Mouse (Mus musculus) liver, embryonic 11.5 days (tissue): ENCODE results near the gene Ell2. TPM values are rescaled to one million over a fixed set of nuclear protein-coding genes. Genes with fewer than 3 reads are reported as not detected.

Source experiments
- ATAC-seq: fragments of 200-750 bp; cut with Nextera tagmentation; replicated peaks from 2 replicates; pipeline ENCODE4 v1.8.0; 2017; ENCODE audit warnings: moderate number of reproducible peaks, mild to moderate bottlenecking, moderate TSS enrichment, moderate library complexity; ENCODE audit not compliant: low FRiP score
- DNase-seq: peaks from one replicate; pipeline ENCODE4 v3.0.0-alpha.2; 2017; ENCODE audit warnings: low spot score
- H3K27ac ChIP-seq: fragments of 300-500 bp; sonication (generic); 2 replicates; pipeline ENCODE4 v1.5.1; 2014; ENCODE audit warnings: mild to moderate bottlenecking, low read depth, low read length, control low read depth
- H3K27me3 ChIP-seq: fragments of 300-500 bp; sonication (generic); replicated peaks from 2 replicates; pipeline ENCODE4 v1.6.1; 2014; ENCODE audit warnings: low read length, mixed read lengths; ENCODE audit not compliant: control insufficient read depth, insufficient read depth
- H3K36me3 ChIP-seq: fragments of 300-500 bp; sonication (generic); 2 replicates; pipeline ENCODE4 v1.6.1; 2014; ENCODE audit warnings: mild to moderate bottlenecking, low read length, moderate library complexity, mixed read lengths; ENCODE audit not compliant: control insufficient read depth, insufficient read depth
- H3K4me1 ChIP-seq: fragments of 300-500 bp; sonication (generic); replicated peaks from 2 replicates; pipeline ENCODE4 v1.6.1; 2014; ENCODE audit warnings: low read length, mixed read lengths; ENCODE audit not compliant: control insufficient read depth, insufficient read depth
- H3K4me2 ChIP-seq: fragments of 300-500 bp; sonication (generic); 2 replicates; pipeline ENCODE4 v1.6.1; 2014; ENCODE audit warnings: mild to moderate bottlenecking, control low read depth, moderate library complexity
- H3K4me3 ChIP-seq: fragments of 300-500 bp; sonication (generic); 2 replicates; pipeline ENCODE4 v1.5.1; 2014; ENCODE audit warnings: low read depth, low read length, control low read depth
- H3K9ac ChIP-seq: fragments of 300-500 bp; sonication (generic); 2 replicates; pipeline ENCODE4 v1.6.1; 2014; ENCODE audit warnings: low read depth, low read length, control low read depth
- H3K9me3 ChIP-seq: fragments of 300-500 bp; sonication (generic); 2 replicates; pipeline ENCODE4 v1.6.1; 2016; ENCODE audit warnings: low read length, inconsistent platforms, mixed read lengths; ENCODE audit not compliant: control insufficient read depth
- WGBS: fragments of 180-500 bp; shearing (Covaris S2); extraction: QIAGEN DNeasy Blood & Tissue Kit; methylation state at CpG from one replicate; pipeline ENCODE4 v1.1.7; 2014; 5-methylcytosine and 5-hydroxymethylcytosine counted together
- polyA plus RNA-seq: library from polyadenylated mRNA; unstranded; fragments of >200 nt; fragmentation: Nextera tagmentation; extraction: Ambion mirVana; gene quantifications from 2 replicates; pipeline ENCODE4 v1.2.1, GENCODE M21; 2014

Ell2 gene
- polyA plus RNA-seq, 1 experiment from 2014 or later, result 40.4 TPM

- no peaks in the 10 kb centered on the region for H3K9me3 ChIP-seq
- H3K9ac ChIP-seq, result no peak overlapping the region
- DNase-seq (no peak), ATAC-seq (no peak)
- H3K36me3 ChIP-seq, result no peaks in the 10 kb centered on the region; the same call in 1 of the 2 replicates
- no peak overlapping the region for H3K4me2 ChIP-seq
- H3K4me1 ChIP-seq, result peaks cover 43% of the 10 kb centered on the region
- no peak overlapping the region for H3K27ac ChIP-seq
- no peaks in the 10 kb centered on the region for H3K27me3 ChIP-seq
- no peak overlapping the region for H3K4me3 ChIP-seq
Observed at GRCm38 (mm10) chr13:75745328-75745727, 38.8 kb downstream of the Ell2 start.

- ATAC-seq, result peak; percentile 70
- Histone ChIP-seq H3K4me3 (no peak overlapping the region), H3K9me3 (no peaks in the 10 kb centered on the region), H3K27me3 (no peaks in the 10 kb centered on the region), H3K4me2 (no peak overlapping the region), H3K36me3 (no peaks in the 10 kb centered on the region; the same call in 1 of the 2 replicates), H3K9ac (0 out of 2 replicates have a peak overlapping the region, but pooled peaks have one; percentile 25), H3K4me1 (peaks cover 30% of the 10 kb centered on the region), H3K27ac (peak overlapping the region; percentile 62; the same call in 1 of the 2 replicates)
- no peak for DNase-seq
- WGBS, result 57% methylated on average over 3 of the region's 3 CpGs
Observed at GRCm38 (mm10) chr13:75747265-75747664, 40.7 kb downstream of the Ell2 start.

DNA sequence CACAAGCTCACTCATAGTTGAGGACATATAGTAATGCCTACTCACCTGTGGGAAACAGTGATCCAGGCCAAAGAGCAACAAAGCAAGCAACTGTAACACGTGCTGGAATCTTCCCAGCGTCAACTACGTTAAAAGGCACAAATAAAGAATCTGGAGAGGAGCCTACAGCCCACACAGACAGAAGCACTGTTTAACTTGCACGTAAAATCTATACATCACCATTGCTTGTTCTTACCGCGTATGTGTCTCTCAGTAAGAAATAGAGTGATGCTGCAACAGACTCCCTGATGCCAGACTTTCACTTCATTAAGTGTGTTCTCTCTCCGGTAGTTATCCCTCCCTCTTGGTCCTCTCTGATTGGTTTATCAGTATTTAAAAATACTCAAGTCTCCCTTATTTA, 42.1 kb downstream of the Ell2 start:
- no peak overlapping the region for H3K9ac ChIP-seq
- H3K36me3 ChIP-seq, result no peaks in the 10 kb centered on the region; the same call in 1 of the 2 replicates
- H3K27ac ChIP-seq, result no peak overlapping the region
- H3K4me3 ChIP-seq, result no peak overlapping the region
- ATAC-seq, result no peak
- DNase-seq, result no peak
- WGBS, result 95% methylated on average over 7 of the region's 7 CpGs
- peaks cover 24% of the 10 kb centered on the region for H3K4me1 ChIP-seq
- no peak overlapping the region for H3K4me2 ChIP-seq
- no peaks in the 10 kb centered on the region for H3K27me3 ChIP-seq
- no peaks in the 10 kb centered on the region for H3K9me3 ChIP-seq

- DNase-seq (no peak), ATAC-seq (no peak)
- no peak overlapping the region for H3K4me2 ChIP-seq
- H3K27me3 ChIP-seq, result no peaks in the 10 kb centered on the region
- H3K4me1 ChIP-seq, result peaks cover 16% of the 10 kb centered on the region
- H3K9me3 ChIP-seq, result no peaks in the 10 kb centered on the region
- no peaks in the 10 kb centered on the region; the same call in 1 of the 2 replicates for H3K36me3 ChIP-seq
- no peak overlapping the region for H3K27ac ChIP-seq
- no peak overlapping the region for H3K4me3 ChIP-seq
- no peak overlapping the region for H3K9ac ChIP-seq
- WGBS, result 92% methylated on average over 2 of the region's 2 CpGs
Observed at GRCm38 (mm10) chr13:75750785-75751184, 44.2 kb downstream of the Ell2 start.

GRCm38 (mm10) chr13:75752216-75752938, 45.8 kb downstream of the Ell2 start:
- no peaks in the 10 kb centered on the region for H3K9me3 ChIP-seq
- WGBS, result 92% methylated on average over 5 of the region's 5 CpGs
- H3K27ac ChIP-seq, result no peak overlapping the region
- H3K4me2 ChIP-seq, result no peak overlapping the region
- no peaks in the 10 kb centered on the region for H3K27me3 ChIP-seq
- no peak overlapping the region for H3K9ac ChIP-seq
- H3K36me3 ChIP-seq, result peaks cover 5% of the 10 kb centered on the region; the same call in 1 of the 2 replicates
- H3K4me1 ChIP-seq, result peaks cover 4% of the 10 kb centered on the region
- H3K4me3 ChIP-seq, result no peak overlapping the region
- ATAC-seq (no peak), DNase-seq (no peak)

DNA sequence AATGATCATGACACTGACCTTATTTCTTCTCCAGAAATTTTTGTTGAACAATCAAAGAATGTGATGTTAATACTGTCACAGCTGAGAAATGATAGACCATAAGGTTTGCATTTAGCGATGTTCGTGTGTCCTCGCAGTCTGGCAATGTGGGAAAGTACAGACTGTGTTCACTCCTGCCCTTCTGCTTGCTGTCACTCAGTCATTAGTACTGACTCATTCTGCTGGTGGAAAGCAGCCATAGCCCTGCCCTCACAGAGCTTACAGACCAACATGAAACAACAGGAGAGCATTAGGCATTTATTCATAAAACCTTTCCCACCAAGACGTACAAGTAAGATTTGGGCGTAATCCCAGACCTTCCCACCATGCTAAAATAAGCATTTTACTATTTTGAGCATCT, 47.8 kb downstream of the Ell2 start:
- no peak for DNase-seq
- peaks cover 5% of the 10 kb centered on the region; the same call in 1 of the 2 replicates for H3K36me3 ChIP-seq

GRCm38 (mm10) chr13:75760859-75761548, 54.4 kb downstream of the Ell2 start:
- peaks cover 15% of the 10 kb centered on the region; the same call in 1 of the 2 replicates for H3K36me3 ChIP-seq
- ATAC-seq (no peak), DNase-seq (no peak)
- H3K4me1 ChIP-seq, result peaks cover 6% of the 10 kb centered on the region
- no peaks in the 10 kb centered on the region for H3K27me3 ChIP-seq
- H3K4me3 ChIP-seq, result no peak overlapping the region
- no peak overlapping the region for H3K9ac ChIP-seq
- H3K27ac ChIP-seq, result no peak overlapping the region
- no peak overlapping the region for H3K4me2 ChIP-seq
- 89% methylated on average over 4 of the region's 4 CpGs for WGBS
- no peaks in the 10 kb centered on the region for H3K9me3 ChIP-seq

More for the DNA sequence above, 47.8 kb downstream of the Ell2 start:
- H3K27ac ChIP-seq, result no peak overlapping the region
- no peaks in the 10 kb centered on the region for H3K9me3 ChIP-seq
- no peak overlapping the region for H3K9ac ChIP-seq
- no peak overlapping the region for H3K4me3 ChIP-seq
- H3K4me1 ChIP-seq, result no peaks in the 10 kb centered on the region
- no peak for ATAC-seq
- H3K27me3 ChIP-seq, result no peaks in the 10 kb centered on the region
- H3K4me2 ChIP-seq, result no peak overlapping the region
- WGBS, result 85% methylated on average over 5 of the region's 5 CpGs

DNA sequence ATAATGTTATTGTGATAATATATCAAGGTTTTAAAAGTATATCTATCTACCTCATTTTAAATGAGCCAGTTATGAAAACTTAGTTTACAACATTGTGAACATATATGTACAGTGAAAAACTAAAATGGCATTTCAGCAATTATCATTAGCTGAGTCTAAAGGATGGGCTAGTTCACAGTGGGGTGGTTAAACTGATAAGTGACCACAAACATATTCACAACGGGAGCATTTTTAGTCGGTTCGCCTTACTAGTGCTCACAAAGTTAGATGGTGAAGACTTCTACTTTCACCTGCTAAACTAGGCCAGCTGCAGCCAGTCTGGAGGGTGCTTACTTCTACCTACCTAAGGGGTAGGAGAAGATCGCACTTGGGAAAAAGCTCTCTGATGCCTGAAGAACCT, 56.2 kb downstream of the Ell2 start:
- 64% methylated on average over 4 of the region's 4 CpGs for WGBS
- peaks cover 10% of the 10 kb centered on the region; the same call in 1 of the 2 replicates for H3K36me3 ChIP-seq
- H3K4me3 ChIP-seq, result no peak overlapping the region
- no peaks in the 10 kb centered on the region for H3K9me3 ChIP-seq
- H3K27ac ChIP-seq, result no peak overlapping the region
- H3K9ac ChIP-seq, result no peak overlapping the region
- H3K4me1 ChIP-seq, result peaks cover 6% of the 10 kb centered on the region
- H3K4me2 ChIP-seq, result no peak overlapping the region
- ATAC-seq (peak; percentile 52; the same call in 1 of the 2 replicates), DNase-seq (no peak)
- no peaks in the 10 kb centered on the region for H3K27me3 ChIP-seq
